Mouse (Mus musculus): ENCODE results near the gene Prlr.

Prlr gene

GRCm38 (mm10) chr15:10177083-10177482, at the start of gene Prlr:
TSS of gene Prlr (plus strand) at chr15:10177238.
- no peak for DNase-seq (ENCODE audit: low spot score)

- no peak for DNase-seq (ENCODE audit: low spot score)
Observed at GRCm38 (mm10) chr15:10133781-10134180, 43.3 kb upstream of the Prlr start.

GRCm38 (mm10) chr15:10134889-10135288, 42.1 kb upstream of the Prlr start:
- no peak for DNase-seq (ENCODE audit: low spot score)

GRCm38 (mm10) chr15:10144520-10144919, 32.5 kb upstream of the Prlr start:
- DNase-seq (ENCODE audit: low spot score) = no peak

- DNase-seq (ENCODE audit: low spot score) = no peak
Observed at GRCm38 (mm10) chr15:10148196-10148595, 28.8 kb upstream of the Prlr start.

GRCm38 (mm10) chr15:10160663-10161062, 16.4 kb upstream of the Prlr start:
- DNase-seq (ENCODE audit: low spot score) = no peak

- no peak for DNase-seq (ENCODE audit: low spot score)
Observed at GRCm38 (mm10) chr15:10175078-10175477, 2.0 kb upstream of the Prlr start.

GRCm38 (mm10) chr15:10175656-10176055, 1.4 kb upstream of the Prlr start:
- no peak for DNase-seq (ENCODE audit: low spot score)

GRCm38 (mm10) chr15:10177519-10178130, 587 bp downstream of the Prlr start:
- DNase-seq (ENCODE audit: low spot score) = peak; percentile 19

- DNase-seq (ENCODE audit: low spot score) = no peak
Observed at GRCm38 (mm10) chr15:10178131-10178566, 1.1 kb downstream of the Prlr start.

GRCm38 (mm10) chr15:10180694-10181093, 3.7 kb downstream of the Prlr start:
- DNase-seq (ENCODE audit: low spot score) = no peak

GRCm38 (mm10) chr15:10192101-10192630, 15.1 kb downstream of the Prlr start:
- no peak for DNase-seq (ENCODE audit: low spot score)

GRCm38 (mm10) chr15:10200991-10201390, 24.0 kb downstream of the Prlr start:
- DNase-seq (ENCODE audit: low spot score) = no peak

GRCm38 (mm10) chr15:10202504-10203302, 25.7 kb downstream of the Prlr start:
- no peak for DNase-seq (ENCODE audit: low spot score)

GRCm38 (mm10) chr15:10210261-10210770, 33.3 kb downstream of the Prlr start:
- DNase-seq (ENCODE audit: low spot score) = no peak

GRCm38 (mm10) chr15:10211992-10212391, 35.0 kb downstream of the Prlr start:
- no peak for DNase-seq (ENCODE audit: low spot score)

GRCm38 (mm10) chr15:10213213-10213612, 36.2 kb downstream of the Prlr start:
- DNase-seq (ENCODE audit: low spot score) = no peak

- no peak for DNase-seq (ENCODE audit: low spot score)
Observed at GRCm38 (mm10) chr15:10213710-10214109, 36.7 kb downstream of the Prlr start.

GRCm38 (mm10) chr15:10215719-10216118, 38.7 kb downstream of the Prlr start:
- no peak for DNase-seq (ENCODE audit: low spot score)

- no peak for DNase-seq (ENCODE audit: low spot score)
Observed at GRCm38 (mm10) chr15:10216189-10216588, 39.2 kb downstream of the Prlr start.

- no peak for DNase-seq (ENCODE audit: low spot score)
Observed at GRCm38 (mm10) chr15:10223614-10224155, 46.6 kb downstream of the Prlr start.

GRCm38 (mm10) chr15:10225701-10226100, 48.7 kb downstream of the Prlr start:
- DNase-seq (ENCODE audit: low spot score) = no peak

GRCm38 (mm10) chr15:10228636-10229035, 51.6 kb downstream of the Prlr start:
- no peak for DNase-seq (ENCODE audit: low spot score)

Data from ovary, postnatal 10 days (tissue).